Mouse (Mus musculus): ENCODE measurements around the gene Zdhhc23. TPM values are rescaled to one million over a fixed set of nuclear protein-coding genes. Genes with fewer than 3 reads are reported as not detected.

Gene Zdhhc23
- polyA plus RNA-seq, 1 experiment from 2014 or later, result 0.28 TPM

- Histone ChIP-seq H3K36me3 (ENCODE audit: control insufficient read depth, insufficient read depth, low read length) (no peaks in the 10 kb centered on the region), H3K4me3 (ENCODE audit: low read depth, low read length) (no peak overlapping the region), H3K9me3 (ENCODE audit: control insufficient read depth, low read length) (no peaks in the 10 kb centered on the region), H3K4me2 (replicated peaks; ENCODE audit: low read depth, low read length) (no peak overlapping the region), H3K27ac (ENCODE audit: low read depth, low read length) (no peak overlapping the region), H3K4me1 (replicated peaks; ENCODE audit: control insufficient read depth, insufficient read depth, low read length) (no peaks in the 10 kb centered on the region), H3K27me3 (ENCODE audit: control insufficient read depth, insufficient read depth, low read length) (no peaks in the 10 kb centered on the region), H3K9ac (ENCODE audit: low read depth, low read length) (no peak overlapping the region)
- 82% methylated on average over 22 of the region's 22 CpGs for WGBS
- no peak for DNase-seq (ENCODE audit: low spot score)
- no peak for ATAC-seq (ENCODE audit: low FRiP score)
Observed at GRCm38 (mm10) chr16:43973606-43974220, 5.9 kb downstream of the Zdhhc23 start.

GRCm38 (mm10) chr16:43973147-43973546, 6.4 kb downstream of the Zdhhc23 start:
- H3K4me2 ChIP-seq (replicated peaks; ENCODE audit: low read depth, low read length), result no peak overlapping the region
- no peak overlapping the region for H3K4me3 ChIP-seq (ENCODE audit: low read depth, low read length)
- H3K27me3 ChIP-seq (ENCODE audit: control insufficient read depth, insufficient read depth, low read length), result no peaks in the 10 kb centered on the region
- ATAC-seq (ENCODE audit: low FRiP score) (no peak), DNase-seq (ENCODE audit: low spot score) (no peak)
- H3K36me3 ChIP-seq (ENCODE audit: control insufficient read depth, insufficient read depth, low read length), result no peaks in the 10 kb centered on the region
- H3K27ac ChIP-seq (ENCODE audit: low read depth, low read length), result no peak overlapping the region
- 95% methylated on average over 11 of the region's 11 CpGs for WGBS
- H3K9ac ChIP-seq (ENCODE audit: low read depth, low read length), result no peak overlapping the region
- no peaks in the 10 kb centered on the region for H3K9me3 ChIP-seq (ENCODE audit: control insufficient read depth, low read length)
- H3K4me1 ChIP-seq (replicated peaks; ENCODE audit: control insufficient read depth, insufficient read depth, low read length), result no peaks in the 10 kb centered on the region

- Histone ChIP-seq H3K9ac (ENCODE audit: low read depth, low read length) (no peak overlapping the region), H3K9me3 (ENCODE audit: control insufficient read depth, low read length) (no peaks in the 10 kb centered on the region), H3K4me1 (replicated peaks; ENCODE audit: control insufficient read depth, insufficient read depth, low read length) (no peaks in the 10 kb centered on the region), H3K4me2 (replicated peaks; ENCODE audit: low read depth, low read length) (no peak overlapping the region), H3K4me3 (ENCODE audit: low read depth, low read length) (no peak overlapping the region), H3K36me3 (ENCODE audit: control insufficient read depth, insufficient read depth, low read length) (no peaks in the 10 kb centered on the region), H3K27me3 (ENCODE audit: control insufficient read depth, insufficient read depth, low read length) (no peaks in the 10 kb centered on the region), H3K27ac (ENCODE audit: low read depth, low read length) (no peak overlapping the region)
- DNase-seq (ENCODE audit: low spot score), result no peak
- WGBS, result 89% methylated on average over 2 of the region's 2 CpGs
- ATAC-seq (ENCODE audit: low FRiP score), result no peak
Observed at GRCm38 (mm10) chr16:43972391-43972790, 7.2 kb downstream of the Zdhhc23 start.

GRCm38 (mm10) chr16:43971741-43972140, 7.8 kb downstream of the Zdhhc23 start:
- no peaks in the 10 kb centered on the region for H3K4me1 ChIP-seq (replicated peaks; ENCODE audit: control insufficient read depth, insufficient read depth, low read length)
- no peak for DNase-seq (ENCODE audit: low spot score)
- H3K27ac ChIP-seq (ENCODE audit: low read depth, low read length), result no peak overlapping the region
- no peak for ATAC-seq (ENCODE audit: low FRiP score)
- H3K9me3 ChIP-seq (ENCODE audit: control insufficient read depth, low read length), result no peaks in the 10 kb centered on the region
- no peak overlapping the region for H3K9ac ChIP-seq (ENCODE audit: low read depth, low read length)
- no peak overlapping the region for H3K4me3 ChIP-seq (ENCODE audit: low read depth, low read length)
- no peaks in the 10 kb centered on the region for H3K27me3 ChIP-seq (ENCODE audit: control insufficient read depth, insufficient read depth, low read length)
- H3K4me2 ChIP-seq (replicated peaks; ENCODE audit: low read depth, low read length), result no peak overlapping the region
- 95% methylated on average over 9 of the region's 9 CpGs for WGBS
- no peaks in the 10 kb centered on the region for H3K36me3 ChIP-seq (ENCODE audit: control insufficient read depth, insufficient read depth, low read length)

GRCm38 (mm10) chr16:43971189-43971588, 8.4 kb downstream of the Zdhhc23 start:
- Histone ChIP-seq H3K9me3 (ENCODE audit: control insufficient read depth, low read length) (no peaks in the 10 kb centered on the region), H3K4me3 (ENCODE audit: low read depth, low read length) (no peak overlapping the region), H3K4me2 (replicated peaks; ENCODE audit: low read depth, low read length) (no peak overlapping the region), H3K9ac (ENCODE audit: low read depth, low read length) (no peak overlapping the region), H3K36me3 (ENCODE audit: control insufficient read depth, insufficient read depth, low read length) (no peaks in the 10 kb centered on the region), H3K27ac (ENCODE audit: low read depth, low read length) (no peak overlapping the region), H3K4me1 (replicated peaks; ENCODE audit: control insufficient read depth, insufficient read depth, low read length) (no peaks in the 10 kb centered on the region), H3K27me3 (ENCODE audit: control insufficient read depth, insufficient read depth, low read length) (no peaks in the 10 kb centered on the region)
- ATAC-seq (ENCODE audit: low FRiP score) (no peak), DNase-seq (ENCODE audit: low spot score) (no peak)
- WGBS, result 93% methylated on average over 11 of the region's 11 CpGs

GRCm38 (mm10) chr16:43970426-43970825, 9.2 kb downstream of the Zdhhc23 start:
- H3K27ac ChIP-seq (ENCODE audit: low read depth, low read length), result no peak overlapping the region
- ATAC-seq (ENCODE audit: low FRiP score) (no peak), DNase-seq (ENCODE audit: low spot score) (no peak)
- no peaks in the 10 kb centered on the region for H3K9me3 ChIP-seq (ENCODE audit: control insufficient read depth, low read length)
- H3K4me2 ChIP-seq (replicated peaks; ENCODE audit: low read depth, low read length), result no peak overlapping the region
- no peak overlapping the region for H3K9ac ChIP-seq (ENCODE audit: low read depth, low read length)
- H3K27me3 ChIP-seq (ENCODE audit: control insufficient read depth, insufficient read depth, low read length), result no peaks in the 10 kb centered on the region
- H3K4me3 ChIP-seq (ENCODE audit: low read depth, low read length), result no peak overlapping the region
- H3K4me1 ChIP-seq (replicated peaks; ENCODE audit: control insufficient read depth, insufficient read depth, low read length), result no peaks in the 10 kb centered on the region
- no peaks in the 10 kb centered on the region for H3K36me3 ChIP-seq (ENCODE audit: control insufficient read depth, insufficient read depth, low read length)
- 93% methylated on average over 3 of the region's 3 CpGs for WGBS

- Histone ChIP-seq H3K4me2 (replicated peaks; ENCODE audit: low read depth, low read length) (no peak overlapping the region), H3K36me3 (ENCODE audit: control insufficient read depth, insufficient read depth, low read length) (no peaks in the 10 kb centered on the region), H3K4me1 (replicated peaks; ENCODE audit: control insufficient read depth, insufficient read depth, low read length) (no peaks in the 10 kb centered on the region), H3K9me3 (ENCODE audit: control insufficient read depth, low read length) (no peaks in the 10 kb centered on the region), H3K4me3 (ENCODE audit: low read depth, low read length) (no peak overlapping the region), H3K9ac (ENCODE audit: low read depth, low read length) (no peak overlapping the region), H3K27ac (ENCODE audit: low read depth, low read length) (no peak overlapping the region), H3K27me3 (ENCODE audit: control insufficient read depth, insufficient read depth, low read length) (no peaks in the 10 kb centered on the region)
- DNase-seq (ENCODE audit: low spot score) (peak; percentile 27), ATAC-seq (ENCODE audit: low FRiP score) (0 out of 2 replicates have a peak, but pooled peaks have one; percentile 54)
- 78% methylated on average over 13 of the region's 13 CpGs for WGBS
Observed at GRCm38 (mm10) chr16:43965781-43966389, 13.7 kb downstream of the Zdhhc23 start.

- Histone ChIP-seq H3K9ac (ENCODE audit: low read depth, low read length) (no peak overlapping the region), H3K27ac (ENCODE audit: low read depth, low read length) (no peak overlapping the region), H3K36me3 (ENCODE audit: control insufficient read depth, insufficient read depth, low read length) (no peaks in the 10 kb centered on the region), H3K9me3 (ENCODE audit: control insufficient read depth, low read length) (no peaks in the 10 kb centered on the region), H3K4me3 (ENCODE audit: low read depth, low read length) (no peak overlapping the region), H3K4me2 (replicated peaks; ENCODE audit: low read depth, low read length) (no peak overlapping the region), H3K27me3 (ENCODE audit: control insufficient read depth, insufficient read depth, low read length) (no peaks in the 10 kb centered on the region), H3K4me1 (replicated peaks; ENCODE audit: control insufficient read depth, insufficient read depth, low read length) (no peaks in the 10 kb centered on the region)
- WGBS, result 78% methylated on average over 3 of the region's 3 CpGs
- ATAC-seq (ENCODE audit: low FRiP score) (no peak), DNase-seq (ENCODE audit: low spot score) (no peak)
Observed at GRCm38 (mm10) chr16:43963780-43964179, 15.8 kb downstream of the Zdhhc23 start.

- DNase-seq (ENCODE audit: low spot score) (no peak), ATAC-seq (ENCODE audit: low FRiP score) (no peak)
- Histone ChIP-seq H3K9me3 (ENCODE audit: control insufficient read depth, low read length) (no peaks in the 10 kb centered on the region), H3K4me3 (ENCODE audit: low read depth, low read length) (no peak overlapping the region), H3K4me1 (replicated peaks; ENCODE audit: control insufficient read depth, insufficient read depth, low read length) (no peaks in the 10 kb centered on the region), H3K9ac (ENCODE audit: low read depth, low read length) (no peak overlapping the region), H3K27ac (ENCODE audit: low read depth, low read length) (no peak overlapping the region), H3K36me3 (ENCODE audit: control insufficient read depth, insufficient read depth, low read length) (no peaks in the 10 kb centered on the region), H3K4me2 (replicated peaks; ENCODE audit: low read depth, low read length) (no peak overlapping the region), H3K27me3 (ENCODE audit: control insufficient read depth, insufficient read depth, low read length) (no peaks in the 10 kb centered on the region)
- 93% methylated on average over 9 of the region's 9 CpGs for WGBS
Observed at GRCm38 (mm10) chr16:43963291-43963690, 16.3 kb downstream of the Zdhhc23 start.

Data from hindbrain, embryonic 11.5 days (tissue).